ENCODE assay signal across 25 mouse cellular contexts in genomic region chr5:31646574-31646973, GRCm38 (mm10). TPM values are rescaled to one million over a fixed set of nuclear protein-coding genes. Genes with fewer than 3 reads are reported as not detected.
DNase-seq lines count a peak whose midpoint lies in the region; ATAC-seq and TF ChIP-seq lines count a peak whose summit lies in the region.
"Had no signal": no experiment of that assay in that cellular context is flagged by ENCODE, and none has a peak within 500 bp of the region (broad histone marks: within the 10 kb centered on the region; RNA-seq: fewer than 3 reads in every experiment).

No protein-coding gene starts in this region.

- H3K4me1 ChIP-seq in intestine, embryonic 15.5 days (replicated peaks): 0 out of 2 replicates have a peak, but pooled peaks cover 5% of the 10 kb centered on the region
- H3K4me1 ChIP-seq in stomach, postnatal 0 days (replicated peaks; ENCODE audit: control insufficient read depth, insufficient read depth): no peaks in the 10 kb centered on the region
- no peaks in the 10 kb centered on the region for H3K4me1 ChIP-seq in midbrain, embryonic 10.5 days
- H3K4me1 ChIP-seq: forebrain, embryonic 10.5 days; forebrain, embryonic 13.5 days; hindbrain, embryonic 12.5 days; hindbrain, embryonic 15.5 days had no signal

- H3K4me3 ChIP-seq in C2C12 (ENCODE audit: insufficient read depth, poor library complexity, severe bottlenecking): no peak overlapping the region
- no peak overlapping the region for H3K4me3 ChIP-seq in intestine, embryonic 15.5 days (replicated peaks)
- no peak overlapping the region for H3K4me3 ChIP-seq in stomach, postnatal 0 days (ENCODE audit: low read depth, low read length)
- no peak overlapping the region for H3K4me3 ChIP-seq in midbrain, embryonic 10.5 days
- H3K4me3 ChIP-seq: forebrain, embryonic 10.5 days; forebrain, embryonic 13.5 days; heart, adult 2 months; heart, embryonic 10.5 days; heart, embryonic 13.5 days; hindbrain, embryonic 12.5 days; hindbrain, embryonic 15.5 days had no signal

- no peaks in the 10 kb centered on the region for H3K79me2 ChIP-seq in C2C12 (ENCODE audit: control insufficient read depth, insufficient read depth)

- no peaks in the 10 kb centered on the region for H3K27me3 ChIP-seq in C2C12 (ENCODE audit: control insufficient read depth, insufficient read depth, insufficient read length)
- H3K27me3 ChIP-seq in intestine, embryonic 15.5 days (replicated peaks): no peaks in the 10 kb centered on the region
- no peaks in the 10 kb centered on the region for H3K27me3 ChIP-seq in stomach, postnatal 0 days (ENCODE audit: control insufficient read depth, insufficient read depth, low read length)
- H3K27me3 ChIP-seq in midbrain, embryonic 10.5 days (ENCODE audit: low read depth, poor library complexity, severe bottlenecking): no peaks in the 10 kb centered on the region
- H3K27me3 ChIP-seq: forebrain, embryonic 13.5 days; heart, embryonic 13.5 days; hindbrain, embryonic 12.5 days; hindbrain, embryonic 15.5 days had no signal

- 62% methylated on average over 6 of the region's 6 CpGs for WGBS in intestine, embryonic 15.5 days
- 28% methylated on average over 6 of the region's 6 CpGs for WGBS in large intestine, adult 2 months
- WGBS in stomach, postnatal 0 days: 78% methylated on average over 6 of the region's 6 CpGs
- WGBS in midbrain, embryonic 10.5 days: 88% methylated on average over 6 of the region's 6 CpGs

- H3K79me3 ChIP-seq in C2C12 (ENCODE audit: low read depth): no peaks in the 10 kb centered on the region

- no peak overlapping the region for H3K9ac ChIP-seq in intestine, embryonic 15.5 days
- no peak overlapping the region for H3K9ac ChIP-seq in stomach, postnatal 0 days (ENCODE audit: low read length)
- H3K9ac ChIP-seq: forebrain, embryonic 13.5 days; heart, embryonic 13.5 days; hindbrain, embryonic 12.5 days; hindbrain, embryonic 15.5 days had no signal

- no peaks in the 10 kb centered on the region for H3K9me3 ChIP-seq in intestine, embryonic 15.5 days
- H3K9me3 ChIP-seq in stomach, postnatal 0 days (ENCODE audit: control insufficient read depth, low read length): no peaks in the 10 kb centered on the region
- no peaks in the 10 kb centered on the region for H3K9me3 ChIP-seq in midbrain, embryonic 10.5 days (replicated peaks)
- H3K9me3 ChIP-seq: forebrain, embryonic 10.5 days; forebrain, embryonic 13.5 days; heart, embryonic 10.5 days; heart, embryonic 13.5 days; hindbrain, embryonic 12.5 days; hindbrain, embryonic 15.5 days had no signal

- no peak overlapping the region for H3K4me2 ChIP-seq in intestine, embryonic 15.5 days (replicated peaks)
- no peak overlapping the region for H3K4me2 ChIP-seq in stomach, postnatal 0 days (replicated peaks; ENCODE audit: low read depth)
- H3K4me2 ChIP-seq: forebrain, embryonic 13.5 days; heart, embryonic 13.5 days; hindbrain, embryonic 12.5 days; hindbrain, embryonic 15.5 days had no signal

- no peak for TF ChIP-seq CTCF in C2C12 (IDR thresholded peaks at IDR 0.05; ENCODE audit: control insufficient read depth, insufficient read depth, insufficient read length)
- TF ChIP-seq CTCF in stomach, postnatal 0 days (IDR thresholded peaks at IDR 0.05; ENCODE audit: low read depth): no peak

- ATAC-seq in intestine, embryonic 15.5 days: peak; percentile 86
- 0 out of 2 replicates have a peak, but pooled peaks have one; percentile 62 for ATAC-seq in stomach, postnatal 0 days (ENCODE audit: low FRiP score, low TSS enrichment)
- ATAC-seq: activated CD4-positive, CD25-positive, alpha-beta regulatory T cell, adult 4 months; CD4-positive, CD25-positive, alpha-beta regulatory T cell, adult 4 months; forebrain, embryonic 13.5 days; forebrain, embryonic 16.5 days had no signal

- TF ChIP-seq EP300 in stomach, postnatal 0 days (optimal IDR thresholded peaks at IDR 0.05): no peak

- no peak overlapping the region for H3K27ac ChIP-seq in intestine, embryonic 15.5 days
- H3K27ac ChIP-seq in stomach, postnatal 0 days (replicated peaks): no peak overlapping the region
- no peak overlapping the region for H3K27ac ChIP-seq in midbrain, embryonic 10.5 days (replicated peaks)
- H3K27ac ChIP-seq: forebrain, embryonic 10.5 days; forebrain, embryonic 13.5 days; hindbrain, embryonic 12.5 days; hindbrain, embryonic 15.5 days had no signal

- H3K36me3 ChIP-seq in C2C12 (ENCODE audit: control insufficient read depth, insufficient read depth): peaks cover 3% of the 10 kb centered on the region
- H3K36me3 ChIP-seq in intestine, embryonic 15.5 days: no peaks in the 10 kb centered on the region
- H3K36me3 ChIP-seq in stomach, postnatal 0 days (ENCODE audit: control insufficient read depth, insufficient read depth, low read length): no peaks in the 10 kb centered on the region
- no peaks in the 10 kb centered on the region for H3K36me3 ChIP-seq in midbrain, embryonic 10.5 days
- H3K36me3 ChIP-seq: hindbrain, embryonic 12.5 days; hindbrain, embryonic 15.5 days had no signal

- no peak overlapping the region for H3ac ChIP-seq in C2C12 (ENCODE audit: control insufficient read depth, insufficient read length, low read depth)

- peak; percentile 67 for DNase-seq in large intestine, adult 2 months (ENCODE audit: low read depth, low spot score)
- DNase-seq in stomach, postnatal 0 days (ENCODE audit: low spot score): no peak
- DNase-seq in layer of hippocampus, postnatal 25 days (ENCODE audit: extremely low spot score in 1 of 2, low spot score in 1 of 2): no peak
- no peak for DNase-seq in midbrain, embryonic 10.5 days (ENCODE audit: low spot score)
- DNase-seq in adrenal gland, postnatal 36 days: no peak
- DNase-seq: adrenal gland, adult 8-10 months; adrenal gland, postnatal 25 days; B cell, adult 2 months; cerebellum, adult 18-20 months; cerebellum, adult 9-10 months; cerebellum, postnatal 14 days; gastrocnemius, postnatal 14 days; heart, adult 2 months; heart, postnatal 14 days had no signal

TF ChIP-seq in C2C12, 6 proteins besides CTCF, POLR2A, EP300 and RAD21:
- TF ChIP-seq USF1 (IDR thresholded peaks at IDR 0.05; ENCODE audit: low read depth) (no peak), MYOG (IDR thresholded peaks at IDR 0.05; ENCODE audit: control insufficient read depth, extremely low read depth, insufficient read length) (no peak), MAX (IDR thresholded peaks at IDR 0.05) (peak; percentile 53)

RNA-seq across cellular contexts. Expression of gene Mrpl33, which starts 49.8 kb away (rescaled TPM):
- polyA plus RNA-seq in C2C12 (2012; fragmentation: generic; extraction: Trizol): 228 TPM
- 321 and 322 TPM in 2 replicates for polyA plus RNA-seq in intestine, embryonic 15.5 days (2015; fragmentation: Nextera tagmentation; extraction: Ambion mirVana)
- polyA plus RNA-seq in large intestine, adult 2 months (2012; rRNA removed): 19.7 and 22.7 TPM in 2 replicates
- 359 and 382 TPM in 2 replicates for polyA plus RNA-seq in stomach, postnatal 0 days (2015; fragmentation: Nextera tagmentation; extraction: Ambion mirVana)
- total RNA-seq in layer of hippocampus, postnatal 25 days (2021): 100 to 1,000 TPM in 1 of 2 experiments, 10 to 100 TPM in 1; 92.2 to 110 TPM
- polyA plus RNA-seq in midbrain, embryonic 10.5 days (2016; fragmentation: Nextera tagmentation; extraction: Ambion mirVana): 231 and 233 TPM in 2 replicates
- total RNA-seq in adrenal gland, postnatal 36 days (2021): 100 to 1,000 TPM; 292 to 420 TPM

RNA-seq across cellular contexts. Expression of gene Rbks, which starts 50.9 kb away (rescaled TPM):
- 1.3 TPM for polyA plus RNA-seq in C2C12 (2012; fragmentation: generic; extraction: Trizol)
- polyA plus RNA-seq in intestine, embryonic 15.5 days (2015; fragmentation: Nextera tagmentation; extraction: Ambion mirVana): 15.4 and 16.6 TPM in 2 replicates
- polyA plus RNA-seq in large intestine, adult 2 months (2012; rRNA removed): 18.1 and 19.1 TPM in 2 replicates
- polyA plus RNA-seq in stomach, postnatal 0 days (2015; fragmentation: Nextera tagmentation; extraction: Ambion mirVana): 5.7 and 6.2 TPM in 2 replicates
- total RNA-seq in layer of hippocampus, postnatal 25 days (2021): 1 to 10 TPM; 3.4 to 4.3 TPM
- polyA plus RNA-seq in midbrain, embryonic 10.5 days (2016; fragmentation: Nextera tagmentation; extraction: Ambion mirVana): 4.5 and 4.6 TPM in 2 replicates
- 10 to 100 TPM in 1 of 2 experiments, 1 to 10 TPM in 1; 6.6 to 16.7 TPM for total RNA-seq in adrenal gland, postnatal 36 days (2021)

RNA-seq across cellular contexts. Expression of gene Babam2, which starts 50.9 kb away (rescaled TPM):
- polyA plus RNA-seq in C2C12 (2012; fragmentation: generic; extraction: Trizol): 36.0 TPM
- 70.9 and 78.7 TPM in 2 replicates for polyA plus RNA-seq in intestine, embryonic 15.5 days (2015; fragmentation: Nextera tagmentation; extraction: Ambion mirVana)
- polyA plus RNA-seq in large intestine, adult 2 months (2012; rRNA removed): 26.3 and 27.0 TPM in 2 replicates
- 44.9 and 46.5 TPM in 2 replicates for polyA plus RNA-seq in stomach, postnatal 0 days (2015; fragmentation: Nextera tagmentation; extraction: Ambion mirVana)
- 10 to 100 TPM; 45.5 to 48.1 TPM for total RNA-seq in layer of hippocampus, postnatal 25 days (2021)
- polyA plus RNA-seq in midbrain, embryonic 10.5 days (2016; fragmentation: Nextera tagmentation; extraction: Ambion mirVana): 55.5 and 57.4 TPM in 2 replicates
- 100 to 1,000 TPM in 1 of 2 experiments, 10 to 100 TPM in 1; 85.1 to 146 TPM for total RNA-seq in adrenal gland, postnatal 36 days (2021)
